Mouse (Mus musculus) heart, adult 2 months (tissue): ENCODE measurements around the gene Slc48a1. TPM values are rescaled to one million over a fixed set of nuclear protein-coding genes. Genes with fewer than 3 reads are reported as not detected.

Experiments
- DNase-seq, 2 experiments: peaks; one replicate each; pipeline ENCODE4 v3.0.0; 2021
- H3K27ac ChIP-seq: fragments of 200-600 bp; 2 replicates; pipeline ENCODE4 v1.8.1; 2022
- H3K27me3 ChIP-seq: fragments of 200-500 bp; 2 replicates; pipeline ENCODE4 v1.6.1; 2012; ENCODE audit warnings: mild to moderate bottlenecking, low read length, inconsistent platforms, mixed read lengths; ENCODE audit not compliant: control insufficient read depth, insufficient read depth
- H3K36me3 ChIP-seq: fragments of 200-500 bp; 2 replicates; pipeline ENCODE4 v1.6.1; 2012; ENCODE audit warnings: low read length, inconsistent platforms; ENCODE audit not compliant: control insufficient read depth, insufficient read depth
- H3K4me1 ChIP-seq: fragments of 200-500 bp; 2 replicates; pipeline ENCODE4 v1.6.1; 2011; ENCODE audit warnings: low read length; ENCODE audit not compliant: control insufficient read depth, insufficient read depth
- H3K4me3 ChIP-seq: fragments of 200-600 bp; 2 replicates; pipeline ENCODE4 v1.8.1; 2022
- H3K79me2 ChIP-seq: fragments of 200-500 bp; replicated peaks from 2 replicates; pipeline ENCODE4 v1.6.1; 2012; ENCODE audit warnings: mild to moderate bottlenecking, inconsistent platforms, low read length, moderate library complexity, mixed read lengths; ENCODE audit not compliant: control insufficient read depth, insufficient read depth
- H3K9ac ChIP-seq: fragments of 200-500 bp; 2 replicates; pipeline ENCODE4 v1.6.1; 2012; ENCODE audit warnings: low read depth, mild to moderate bottlenecking, control low read depth, inconsistent platforms, low read length, mixed read lengths
- CTCF ChIP-seq: fragments of 200-600 bp; IDR thresholded peaks from 2 replicates; pipeline ENCODE4 v1.8.1; 2022; ENCODE audit warnings: antibody characterized with exemption, mild to moderate bottlenecking, moderate library complexity
- EP300 ChIP-seq: fragments of 200-500 bp; IDR thresholded peaks from 2 replicates; pipeline ENCODE4 v1.6.1; 2011; ENCODE audit warnings: low read depth, low read length, control low read depth; ENCODE audit not compliant: insufficient read depth
- POLR2A ChIP-seq: fragments of 200-500 bp; IDR thresholded peaks from 2 replicates; pipeline ENCODE4 v1.6.1; 2011; ENCODE audit warnings: mild to moderate bottlenecking, low read depth, low read length, control low read depth; ENCODE audit not compliant: insufficient read depth
- WGBS: fragments of 180-500 bp; shearing (Covaris S2); methylation state at CpG from one replicate; pipeline ENCODE4 v1.1.7; 2018; 5-methylcytosine and 5-hydroxymethylcytosine counted together
- intact Hi-C: fragments of 180-260 bp; cut with DNase I; formaldehyde crosslinking; loops from one replicate; pipeline ENCODE4 v1.15.1; 2025
- long read RNA-seq: library from polyadenylated mRNA; stranded (forward); transcript quantifications from one replicate; pipeline ENCODE4 v2.0.0, GENCODE M21; 2021
- polyA plus RNA-seq: library from polyadenylated mRNA; depleted of rRNA; stranded (reverse); fragments of >200 nt; gene quantifications from 2 replicates; pipeline ENCODE4 v1.2.3, GENCODE M21; 2012; rRNA removed
- total RNA-seq, 2 experiments: library from RNA; stranded (reverse); gene quantifications; 2 replicates each; pipeline ENCODE4 v1.2.3; 2021

Slc48a1 gene
- total RNA-seq (10 to 100 TPM; 72.7 to 73.0 TPM), polyA plus RNA-seq (82.8 and 85.3 TPM in 2 replicates)
- long read RNA-seq, transcript Slc48a1-201 (3 exons, 2,536 nt): major isoform, 135 of 165 reads
- long read RNA-seq, partial matches to known transcripts: 27 of 165 reads
- long read RNA-seq, other reads (novel, unspliced or antisense): 3 of 165 reads

GRCm38 (mm10) chr15:97778311-97779098, at the start of gene Slc48a1:
Gene Slc48a1 (plus strand): TSS chr15:97778520.
- intact Hi-C loops: no loop called here
- Histone ChIP-seq H3K36me3 (no peaks in the 10 kb centered on the region), H3K4me3 (no peak within 1 kb of the TSS), H3K27me3 (no peaks in the 10 kb centered on the region), H3K4me1 (peaks cover 20% of the 10 kb centered on the region), H3K27ac (peak within 1 kb of the TSS; percentile 62), H3K9ac (no peak within 1 kb of the TSS), H3K79me2 (no peaks in the 10 kb centered on the region)
- TF ChIP-seq POLR2A: no peak
- no peak for TF ChIP-seq CTCF
- no peak for TF ChIP-seq EP300
- WGBS: 48% methylated on average over 8 of the region's 8 CpGs
- DNase-seq: no peak

GRCm38 (mm10) chr15:97728804-97729203, 49.5 kb upstream of the Slc48a1 start:
- H3K4me3 ChIP-seq: no peak overlapping the region
- peak; percentile 42 to 50 for DNase-seq
- peaks cover 18% of the 10 kb centered on the region for H3K4me1 ChIP-seq
- no peaks in the 10 kb centered on the region for H3K27me3 ChIP-seq
- TF ChIP-seq EP300 (no peak), CTCF (no peak), POLR2A (no peak)
- no peaks in the 10 kb centered on the region for H3K36me3 ChIP-seq
- H3K27ac ChIP-seq: peak overlapping the region; percentile 41; the same call in 1 of the 2 replicates
- intact Hi-C loops: no loop called here
- no peak overlapping the region for H3K9ac ChIP-seq
- 25% methylated on average over 7 of the region's 7 CpGs for WGBS
- no peaks in the 10 kb centered on the region for H3K79me2 ChIP-seq

- Histone ChIP-seq H3K27me3 (no peaks in the 10 kb centered on the region), H3K79me2 (no peaks in the 10 kb centered on the region), H3K4me3 (no peak overlapping the region), H3K4me1 (peaks cover 18% of the 10 kb centered on the region), H3K9ac (no peak overlapping the region), H3K36me3 (no peaks in the 10 kb centered on the region), H3K27ac (no peak overlapping the region; the same call in 1 of the 2 replicates)
- TF ChIP-seq POLR2A: no peak
- no peak for TF ChIP-seq EP300
- TF ChIP-seq CTCF: no peak
- 39% methylated on average over 6 of the region's 6 CpGs for WGBS
- peak in 1 of 2 experiments; percentile 31 for DNase-seq
- intact Hi-C loops: no loop called here
Observed at GRCm38 (mm10) chr15:97730365-97730764, 48.0 kb upstream of the Slc48a1 start.

- no peaks in the 10 kb centered on the region for H3K27me3 ChIP-seq
- 83% methylated on average over 8 of the region's 8 CpGs for WGBS
- no peak for TF ChIP-seq CTCF
- no peak for TF ChIP-seq EP300
- no peak for TF ChIP-seq POLR2A
- no peak within 1 kb of the TSS; the same call in 1 of the 2 replicates for H3K27ac ChIP-seq
- no peaks in the 10 kb centered on the region for H3K79me2 ChIP-seq
- intact Hi-C loops: no loop called here
- peaks cover 18% of the 10 kb centered on the region for H3K4me1 ChIP-seq
- no peaks in the 10 kb centered on the region for H3K36me3 ChIP-seq
- no peak for DNase-seq
- H3K9ac ChIP-seq: no peak within 1 kb of the TSS
- no peak within 1 kb of the TSS for H3K4me3 ChIP-seq
Observed at GRCm38 (mm10) chr15:97731111-97731510, 47.2 kb upstream of the Slc48a1 start, which contains the start of gene Endou. Gene Endou (minus strand): TSS chr15:97731339.

GRCm38 (mm10) chr15:97731988-97732387, 46.3 kb upstream of the Slc48a1 start:
- no peaks in the 10 kb centered on the region for H3K79me2 ChIP-seq
- H3K27me3 ChIP-seq: no peaks in the 10 kb centered on the region
- intact Hi-C loops: no loop called here
- peaks cover 18% of the 10 kb centered on the region for H3K4me1 ChIP-seq
- 92% methylated on average over 11 of the region's 11 CpGs for WGBS
- no peak overlapping the region for H3K27ac ChIP-seq
- TF ChIP-seq CTCF: no peak
- no peaks in the 10 kb centered on the region for H3K36me3 ChIP-seq
- no peak overlapping the region for H3K4me3 ChIP-seq
- DNase-seq: no peak
- H3K9ac ChIP-seq: no peak overlapping the region

GRCm38 (mm10) chr15:97738923-97739322, 39.4 kb upstream of the Slc48a1 start:
- H3K27me3 ChIP-seq: no peaks in the 10 kb centered on the region
- no peak overlapping the region for H3K4me3 ChIP-seq
- no peak overlapping the region for H3K27ac ChIP-seq
- no peaks in the 10 kb centered on the region for H3K79me2 ChIP-seq
- intact Hi-C loops: no loop called here
- 82% methylated on average over 7 of the region's 7 CpGs for WGBS
- H3K36me3 ChIP-seq: no peaks in the 10 kb centered on the region
- peaks cover 8% of the 10 kb centered on the region for H3K4me1 ChIP-seq
- DNase-seq: no peak
- H3K9ac ChIP-seq: no peak overlapping the region
- TF ChIP-seq POLR2A (no peak), CTCF (no peak), EP300 (no peak)
